Mouse (Mus musculus): ENCODE results near the gene Olfr1370. TPM values are rescaled to one million over a fixed set of nuclear protein-coding genes. Genes with fewer than 3 reads are reported as not detected.

Gene Olfr1370
- polyA plus RNA-seq, 1 experiment = not detected

- H3K79me2 ChIP-seq (ENCODE audit: control insufficient read depth, insufficient read depth) = no peaks in the 10 kb centered on the region
- no peak overlapping the region for H3K4me3 ChIP-seq (ENCODE audit: insufficient read depth, poor library complexity, severe bottlenecking)
- no peaks in the 10 kb centered on the region for H3K27me3 ChIP-seq (ENCODE audit: control insufficient read depth, insufficient read depth, insufficient read length)
- H3K79me3 ChIP-seq (ENCODE audit: low read depth) = no peaks in the 10 kb centered on the region
- H3ac ChIP-seq (ENCODE audit: control insufficient read depth, insufficient read length, low read depth) = no peak overlapping the region
- TF ChIP-seq MAX (IDR thresholded peaks at IDR 0.05) = no peak
- H3K36me3 ChIP-seq (ENCODE audit: control insufficient read depth, insufficient read depth) = no peaks in the 10 kb centered on the region
These were observed 41.6 kb downstream of the Olfr1370 start for GRCm38 (mm10) chr13:21033176-21033575.

GRCm38 (mm10) chr13:21024831-21025230 lies 49.9 kb downstream of the Olfr1370 start:
- Histone ChIP-seq H3K36me3 (ENCODE audit: control insufficient read depth, insufficient read depth) (no peaks in the 10 kb centered on the region), H3K4me3 (ENCODE audit: insufficient read depth, poor library complexity, severe bottlenecking) (no peak overlapping the region), H3K27me3 (ENCODE audit: control insufficient read depth, insufficient read depth, insufficient read length) (no peaks in the 10 kb centered on the region), H3K79me3 (ENCODE audit: low read depth) (no peaks in the 10 kb centered on the region), H3ac (ENCODE audit: control insufficient read depth, insufficient read length, low read depth) (no peak overlapping the region), H3K79me2 (ENCODE audit: control insufficient read depth, insufficient read depth) (no peaks in the 10 kb centered on the region)
- TF ChIP-seq CTCF (IDR thresholded peaks at IDR 0.05; ENCODE audit: control insufficient read depth, insufficient read depth, insufficient read length) = no peak

Other genes starting within 250 kb of the Olfr1370 start
- not detected for gene Olfr1369-ps1, start 36.5 kb upstream of the Olfr1370 start, polyA plus RNA-seq (2012; fragmentation: generic; extraction: Trizol)
- not detected for gene Olfr263, start 54.7 kb upstream of the Olfr1370 start, polyA plus RNA-seq (2012; fragmentation: generic; extraction: Trizol)
- not detected for gene Olfr1368, start 70.9 kb upstream of the Olfr1370 start, polyA plus RNA-seq (2012; fragmentation: generic; extraction: Trizol)
- 105 TPM for gene Trim27, start 104.5 kb upstream of the Olfr1370 start, polyA plus RNA-seq (2012; fragmentation: generic; extraction: Trizol)
- not detected for gene Gpx5, start 217.8 kb upstream of the Olfr1370 start, polyA plus RNA-seq (2012; fragmentation: generic; extraction: Trizol)
- not detected for gene Gpx6, start 237.2 kb upstream of the Olfr1370 start, polyA plus RNA-seq (2012; fragmentation: generic; extraction: Trizol)

Measured in C2C12 (cell line).